Mouse (Mus musculus): ENCODE data around the gene Olfr993.

Gene Olfr993

GRCm38 (mm10) chr2:85414777-85415176 lies at the start of gene Olfr993:
TSS of gene Olfr993 (minus strand) at chr2:85414877.
- DNase-seq, result no peak

- DNase-seq, result no peak
Observed at GRCm38 (mm10) chr2:85443539-85443938, 28.9 kb upstream of the Olfr993 start, which contains the start of gene Olfr995. TSS of gene Olfr995 (minus strand) at chr2:85443639.

- no peak for DNase-seq
Observed at GRCm38 (mm10) chr2:85442546-85442945, 27.9 kb upstream of the Olfr993 start.

GRCm38 (mm10) chr2:85436351-85436750 lies 21.7 kb upstream of the Olfr993 start, which contains the start of gene Olfr994:
TSS of gene Olfr994 (minus strand) at chr2:85436451.
- DNase-seq, result no peak

- DNase-seq, result no peak
Observed at GRCm38 (mm10) chr2:85425893-85426292, 11.2 kb upstream of the Olfr993 start.

GRCm38 (mm10) chr2:85409369-85409768 lies 5.3 kb downstream of the Olfr993 start, which contains the start of gene Olfr992:
TSS of gene Olfr992 (minus strand) at chr2:85409469.
- DNase-seq, result no peak
